ENCODE assay signal across 20 mouse cellular contexts in genomic region chr13:40390120-40390519, GRCm38 (mm10). TPM values are rescaled to one million over a fixed set of nuclear protein-coding genes. Genes with fewer than 3 reads are reported as not detected.
"Had no signal": no experiment of that assay in that cellular context is flagged by ENCODE, and none has a peak within 500 bp of the region (broad histone marks: within the 10 kb centered on the region; RNA-seq: fewer than 3 reads in every experiment).

No protein-coding gene starts in this region.

- DNase-seq: cerebellum, adult 2 months; cerebellum, adult 8-10 months; cerebellum, adult 9-10 months; cerebellum, adult 9-11 months; cerebellum, postnatal 10 days; cerebellum, postnatal 14 days; cerebellum, postnatal 25 days; cerebellum, postnatal 36 days; embryo, embryonic 11 days; forebrain, postnatal 0 days; gastrocnemius, adult 2 months; gastrocnemius, postnatal 10 days; gastrocnemius, postnatal 14 days; gastrocnemius, postnatal 25 days; gastrocnemius, postnatal 36 days; heart, adult 18-20 months; heart, adult 2 months had no signal

RNA-seq across cellular contexts. Expression of gene Ofcc1, which starts 28.9 kb away (rescaled TPM):
- total RNA-seq: forebrain, postnatal 0 days; gastrocnemius, adult 18-20 months; gastrocnemius, adult 2 months; gastrocnemius, adult 8-10 months; gastrocnemius, postnatal 10 days; gastrocnemius, postnatal 14 days; gastrocnemius, postnatal 25 days; gastrocnemius, postnatal 36 days; granulocyte monocyte progenitor cell, adult 5-6 weeks; heart, adult 18-20 months had no signal
